Mouse (Mus musculus) embryonic facial prominence, embryonic 15.5 days (tissue): Measurements from ENCODE around the gene Msrb1. TPM values are rescaled to one million over a fixed set of nuclear protein-coding genes. Genes with fewer than 3 reads are reported as not detected.
A peak's percentile ranks its signal among the peaks of the same experiment; 100 is the strongest.
"Not testable (repeated sequence)": the region's sequence is repeated elsewhere in the genome, so short reads cannot be mapped to it uniquely, and the experiment has no call there.

Experiments used
- ATAC-seq: fragments of 200-750 bp; cut with Nextera tagmentation; 2 replicates; pipeline ENCODE4 v1.8.0; 2017; ENCODE audit warnings: low read depth, moderate TSS enrichment; ENCODE audit not compliant: insufficient number of reproducible peaks, low FRiP score, low TSS enrichment
- H3K27ac ChIP-seq: fragments of 300-500 bp; sonication (generic); replicated peaks from 2 replicates; pipeline ENCODE4 v1.5.1; 2015; ENCODE audit warnings: mild to moderate bottlenecking, inconsistent platforms
- H3K27me3 ChIP-seq: fragments of 300-500 bp; sonication (generic); 2 replicates; pipeline ENCODE4 v1.6.1; 2015; ENCODE audit warnings: inconsistent platforms
- H3K36me3 ChIP-seq: fragments of 300-500 bp; sonication (generic); 2 replicates; pipeline ENCODE4 v1.6.1; 2015; ENCODE audit warnings: mild to moderate bottlenecking, inconsistent platforms
- H3K4me1 ChIP-seq: fragments of 300-500 bp; sonication (generic); 2 replicates; pipeline ENCODE4 v1.6.1; 2015; ENCODE audit warnings: inconsistent platforms
- H3K4me2 ChIP-seq: fragments of 300-500 bp; sonication (generic); replicated peaks from 2 replicates; pipeline ENCODE4 v1.6.1; 2015; ENCODE audit warnings: mild to moderate bottlenecking, inconsistent platforms
- H3K4me3 ChIP-seq: fragments of 300-500 bp; sonication (generic); replicated peaks from 2 replicates; pipeline ENCODE4 v1.5.1; 2015; ENCODE audit warnings: mild to moderate bottlenecking, inconsistent platforms
- H3K9ac ChIP-seq: fragments of 300-500 bp; sonication (generic); 2 replicates; pipeline ENCODE4 v1.6.1; 2015; ENCODE audit warnings: inconsistent platforms
- H3K9me3 ChIP-seq: fragments of 300-500 bp; sonication (generic); replicated peaks from 2 replicates; pipeline ENCODE4 v1.6.1; 2016; ENCODE audit warnings: inconsistent platforms
- WGBS: fragments of 180-500 bp; shearing (Covaris S2); methylation state at CpG from one replicate; pipeline ENCODE4 v1.1.7; 2015; 5-methylcytosine and 5-hydroxymethylcytosine counted together
- polyA plus RNA-seq: library from polyadenylated mRNA; unstranded; fragments of >200 nt; fragmentation: Nextera tagmentation; extraction: Ambion mirVana; gene quantifications from 2 replicates; pipeline ENCODE4 v1.2.1, GENCODE M21; 2015

The Msrb1 gene
- polyA plus RNA-seq, 1 experiment from 2014 or later, result 26.6 TPM

GRCm38 (mm10) chr17:24701251-24701650 is 35.2 kb upstream of the Msrb1 start:
- H3K9ac ChIP-seq, result no peak overlapping the region
- peaks cover 56% of the 10 kb centered on the region for H3K36me3 ChIP-seq
- no peak for ATAC-seq
- WGBS, result 85% methylated on average over 9 of the region's 9 CpGs
- no peak overlapping the region for H3K4me3 ChIP-seq
- no peaks in the 10 kb centered on the region for H3K9me3 ChIP-seq
- H3K27ac ChIP-seq, result no peak overlapping the region
- H3K4me2 ChIP-seq, result no peak overlapping the region
- peaks cover 25% of the 10 kb centered on the region for H3K4me1 ChIP-seq
- no peaks in the 10 kb centered on the region for H3K27me3 ChIP-seq

DNA sequence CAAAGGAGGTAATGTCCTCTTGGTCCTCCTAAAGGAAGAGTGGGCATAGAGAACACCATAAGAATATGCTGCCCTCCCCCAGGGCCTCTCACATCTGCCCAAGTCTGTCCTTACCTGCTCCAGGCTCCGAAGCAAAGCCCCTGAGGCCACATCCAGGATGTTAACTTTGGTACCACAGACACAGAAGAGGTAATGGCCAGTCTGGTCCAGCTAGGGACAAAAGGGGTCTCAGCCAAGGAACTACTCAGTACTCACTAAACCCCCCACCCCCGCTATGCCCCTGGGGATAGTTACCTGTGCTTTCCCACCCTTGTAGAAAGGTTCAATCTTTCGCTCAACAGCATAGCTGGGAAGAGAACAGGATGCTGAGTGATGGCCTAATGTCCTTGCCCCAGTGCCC is 30.6 kb upstream of the Msrb1 start:
- ATAC-seq, result no peak
- Histone ChIP-seq H3K9ac (no peak overlapping the region), H3K27ac (no peak overlapping the region), H3K9me3 (no peaks in the 10 kb centered on the region), H3K36me3 (peaks cover 41% of the 10 kb centered on the region), H3K4me2 (no peak overlapping the region), H3K4me3 (no peak overlapping the region), H3K4me1 (peaks cover 17% of the 10 kb centered on the region), H3K27me3 (no peaks in the 10 kb centered on the region)
- 91% methylated on average over 3 of the region's 3 CpGs for WGBS

DNA sequence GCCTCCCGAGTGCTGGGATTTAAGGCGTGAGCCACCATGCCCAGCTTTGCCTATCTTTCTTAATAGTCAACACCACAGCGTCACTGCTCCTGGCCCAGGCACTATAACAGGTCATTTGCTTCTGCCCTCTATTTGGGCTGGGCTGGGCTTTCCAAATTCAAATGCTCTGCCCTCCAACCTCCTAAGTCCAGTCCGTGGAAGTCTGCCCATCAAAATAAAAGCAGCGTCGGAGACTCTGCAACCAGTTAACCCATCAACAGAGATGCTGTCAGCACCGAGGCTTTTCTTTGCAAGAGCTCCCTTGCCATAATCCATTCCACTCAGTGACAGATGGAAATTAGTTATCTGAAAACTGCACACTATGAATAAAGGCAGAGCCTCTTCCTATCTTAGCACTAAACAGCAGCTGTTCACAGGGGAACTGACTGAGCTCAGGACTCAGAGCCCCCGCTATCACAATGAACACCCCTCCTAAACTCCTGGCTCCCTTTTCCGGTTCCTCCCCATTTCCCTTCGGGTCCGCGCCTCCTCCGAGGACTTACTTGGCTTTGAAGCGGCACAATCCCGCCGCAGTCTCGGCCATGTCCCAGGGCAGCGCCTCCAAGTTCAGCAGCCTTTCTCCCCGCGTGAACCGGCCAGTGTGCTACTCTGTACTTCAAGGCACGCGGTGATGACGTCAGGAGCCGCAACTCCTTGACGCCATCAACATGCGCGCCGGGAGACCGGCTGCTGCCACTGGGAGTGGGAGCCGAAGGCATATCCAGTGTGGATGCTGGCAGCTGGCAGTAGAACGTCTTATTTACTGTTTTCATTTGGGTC is 29.3 kb upstream of the Msrb1 start, which contains the start of gene Tbl3:
Gene Tbl3, minus strand, starts transcription at position 679 of the 819 bp plus-strand sequence.
- ATAC-seq, result peak; percentile 80
- WGBS, result 4% methylated on average over 32 of the region's 32 CpGs

DNA sequence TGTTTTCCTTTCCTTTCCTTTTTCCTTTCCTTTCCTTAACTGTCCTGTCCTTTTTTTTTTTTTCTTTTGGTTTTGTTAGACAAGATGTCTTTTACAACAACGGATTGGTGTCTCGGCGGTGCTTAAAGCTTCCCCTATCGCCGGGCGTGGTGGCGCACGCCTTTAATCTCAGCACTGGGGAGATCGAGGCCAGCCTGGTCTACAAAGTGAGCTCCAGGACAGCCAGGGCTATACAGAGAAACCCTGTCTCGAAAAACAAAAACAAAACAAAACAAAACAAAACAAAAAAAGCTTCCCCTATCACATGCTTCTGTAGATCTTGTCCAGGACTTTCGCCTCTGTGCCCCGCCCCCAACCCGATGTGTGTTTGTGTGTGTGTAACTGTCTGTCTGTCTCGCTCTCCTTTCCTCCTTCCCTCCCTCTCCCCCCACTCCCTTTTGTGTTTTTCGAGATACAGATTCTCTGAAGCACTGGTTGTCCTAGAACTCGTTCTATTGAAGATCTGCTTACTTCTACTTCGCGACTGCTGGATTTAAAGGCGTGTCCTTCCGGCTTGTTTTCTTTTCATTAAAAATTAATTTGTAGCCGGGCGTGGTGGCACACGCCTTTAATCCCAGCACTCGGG is 28.5 kb upstream of the Msrb1 start:
- Histone ChIP-seq H3K27me3 (no peaks in the 10 kb centered on the region), H3K4me3 (peak overlapping the region; percentile 87), H3K9ac (peak overlapping the region; percentile 79; the same call in 1 of the 2 replicates), H3K4me2 (peak overlapping the region; percentile 72), H3K9me3 (no peaks in the 10 kb centered on the region), H3K36me3 (peaks cover 22% of the 10 kb centered on the region), H3K27ac (peak overlapping the region; percentile 84), H3K4me1 (peaks cover 17% of the 10 kb centered on the region)
- ATAC-seq, result no peak
- 3% methylated on average over 24 of the region's 24 CpGs for WGBS

More for the DNA sequence above, 29.3 kb upstream of the Msrb1 start, which contains the start of gene Tbl3:
- H3K9me3 ChIP-seq, result no peaks in the 10 kb centered on the region
- peak within 1 kb of the TSS; percentile 84 for H3K27ac ChIP-seq
- H3K9ac ChIP-seq, result peak within 1 kb of the TSS; percentile 79
- H3K36me3 ChIP-seq, result peaks cover 28% of the 10 kb centered on the region
- peaks cover 17% of the 10 kb centered on the region for H3K4me1 ChIP-seq
- H3K4me2 ChIP-seq, result peak within 1 kb of the TSS; percentile 72
- H3K27me3 ChIP-seq, result no peaks in the 10 kb centered on the region
- peak within 1 kb of the TSS; percentile 87 for H3K4me3 ChIP-seq

GRCm38 (mm10) chr17:24708646-24709045 is 27.8 kb upstream of the Msrb1 start:
- Histone ChIP-seq H3K36me3 (peaks cover 19% of the 10 kb centered on the region), H3K9ac (no peak overlapping the region), H3K27me3 (no peaks in the 10 kb centered on the region), H3K27ac (no peak overlapping the region), H3K4me1 (peaks cover 17% of the 10 kb centered on the region), H3K4me3 (peak overlapping the region; percentile 87), H3K9me3 (no peaks in the 10 kb centered on the region), H3K4me2 (peak overlapping the region; percentile 72)
- no peak for ATAC-seq
- WGBS, result 39% methylated on average over 2 of the region's 2 CpGs

DNA sequence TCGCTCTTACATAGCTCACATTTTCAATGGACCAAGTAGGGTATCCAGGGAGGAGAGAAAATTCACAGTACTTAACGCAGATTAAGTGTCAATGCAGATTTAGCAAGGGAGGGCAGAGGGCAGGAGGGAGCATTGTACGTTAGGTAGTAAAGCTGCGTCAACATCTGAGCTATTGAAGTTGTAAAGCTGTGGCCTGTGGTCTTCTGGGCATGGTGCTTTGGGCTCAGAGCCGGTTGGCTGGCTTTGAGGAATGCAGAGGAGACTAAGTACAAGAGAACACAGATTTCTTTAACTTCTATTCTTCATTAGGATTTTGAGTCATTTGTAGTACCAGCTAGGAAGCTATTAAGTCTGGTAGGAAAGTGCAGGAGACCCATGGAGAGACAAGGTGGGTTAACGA is 20.9 kb upstream of the Msrb1 start:
- Histone ChIP-seq H3K4me2 (no peak overlapping the region), H3K27ac (no peak overlapping the region), H3K36me3 (peaks cover 21% of the 10 kb centered on the region), H3K9ac (no peak overlapping the region), H3K27me3 (no peaks in the 10 kb centered on the region), H3K9me3 (no peaks in the 10 kb centered on the region), H3K4me3 (no peak overlapping the region), H3K4me1 (peaks cover 7% of the 10 kb centered on the region)
- 72% methylated on average over 6 of the region's 6 CpGs for WGBS
- no peak for ATAC-seq

DNA sequence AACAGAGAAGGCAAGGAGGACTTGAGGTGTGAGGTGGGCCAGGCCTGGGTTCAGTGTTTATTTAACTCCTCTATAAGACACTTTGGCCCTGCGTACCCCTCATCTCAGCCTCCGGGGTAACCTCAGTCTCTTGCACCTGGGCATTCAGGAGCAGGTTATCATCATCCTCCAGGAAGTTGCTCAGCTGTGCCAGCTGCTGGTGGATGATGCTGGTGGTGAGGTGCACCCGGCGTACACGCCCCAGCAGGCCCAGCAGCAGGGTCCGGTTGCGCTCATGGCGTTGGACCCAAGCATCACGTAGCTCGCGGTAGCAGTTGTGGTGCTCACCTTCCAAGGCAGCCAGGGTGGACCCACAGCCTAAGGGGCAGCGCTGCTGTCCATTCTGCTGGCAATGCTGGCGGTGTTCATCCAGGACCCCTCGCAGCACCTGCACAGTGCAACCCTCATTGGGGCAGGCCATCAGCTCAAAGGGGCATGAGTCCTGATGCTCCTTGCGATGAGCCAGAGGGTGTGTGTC is 20.2 kb upstream of the Msrb1 start:
- Histone ChIP-seq H3K4me3 (no peak overlapping the region), H3K36me3 (peaks cover 21% of the 10 kb centered on the region), H3K27me3 (no peaks in the 10 kb centered on the region), H3K4me2 (no peak overlapping the region), H3K9me3 (no peaks in the 10 kb centered on the region), H3K4me1 (peaks cover 8% of the 10 kb centered on the region), H3K9ac (no peak overlapping the region), H3K27ac (no peak overlapping the region)
- WGBS, result 93% methylated on average over 15 of the region's 15 CpGs
- ATAC-seq, result no peak

- Histone ChIP-seq H3K36me3 (peaks cover 35% of the 10 kb centered on the region), H3K4me1 (peaks cover 23% of the 10 kb centered on the region), H3K4me3 (peak within 1 kb of the TSS; percentile 93), H3K27ac (no peak within 1 kb of the TSS), H3K27me3 (no peaks in the 10 kb centered on the region), H3K4me2 (peak within 1 kb of the TSS; percentile 56), H3K9ac (peak within 1 kb of the TSS; percentile 95; the same call in 1 of the 2 replicates), H3K9me3 (no peaks in the 10 kb centered on the region)
- ATAC-seq, result no peak
- 81% methylated on average over 4 of the region's 4 CpGs for WGBS
These were observed 18.5 kb upstream of the Msrb1 start, which contains the start of the genes Rnf151 and Rps2 for GRCm38 (mm10) chr17:24717943-24718342. Gene Rnf151 (minus strand): TSS chr17:24718063. Gene Rps2 (plus strand): TSS chr17:24718116.

DNA sequence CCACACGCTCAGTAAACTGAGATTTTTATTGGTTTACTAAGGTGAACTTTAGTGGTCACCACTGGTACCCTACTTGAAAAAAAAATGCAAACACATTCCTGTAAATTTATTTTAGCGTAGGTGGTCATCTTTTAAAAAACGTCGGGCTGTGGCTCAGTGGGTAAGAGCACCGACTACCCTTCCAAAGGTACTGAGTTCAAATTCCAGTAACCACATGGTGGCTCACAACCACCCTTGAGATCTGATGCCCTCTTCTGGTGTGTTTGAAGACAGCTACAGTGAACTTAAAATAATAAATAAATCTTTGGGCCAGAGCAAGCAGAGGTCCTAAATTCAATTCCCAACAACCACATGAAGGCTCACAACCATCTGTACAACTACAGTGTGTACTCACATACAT is 17.5 kb upstream of the Msrb1 start:
- Histone ChIP-seq H3K4me3 (peak overlapping the region; percentile 93), H3K9ac (peak overlapping the region; percentile 95), H3K4me2 (peak overlapping the region; percentile 56), H3K4me1 (peaks cover 32% of the 10 kb centered on the region), H3K36me3 (peaks cover 35% of the 10 kb centered on the region)
- WGBS, result 58% methylated on average over 5 of the region's 5 CpGs
- not testable (repeated sequence) for H3K27me3 ChIP-seq, ATAC-seq, H3K9me3 ChIP-seq, H3K27ac ChIP-seq

DNA sequence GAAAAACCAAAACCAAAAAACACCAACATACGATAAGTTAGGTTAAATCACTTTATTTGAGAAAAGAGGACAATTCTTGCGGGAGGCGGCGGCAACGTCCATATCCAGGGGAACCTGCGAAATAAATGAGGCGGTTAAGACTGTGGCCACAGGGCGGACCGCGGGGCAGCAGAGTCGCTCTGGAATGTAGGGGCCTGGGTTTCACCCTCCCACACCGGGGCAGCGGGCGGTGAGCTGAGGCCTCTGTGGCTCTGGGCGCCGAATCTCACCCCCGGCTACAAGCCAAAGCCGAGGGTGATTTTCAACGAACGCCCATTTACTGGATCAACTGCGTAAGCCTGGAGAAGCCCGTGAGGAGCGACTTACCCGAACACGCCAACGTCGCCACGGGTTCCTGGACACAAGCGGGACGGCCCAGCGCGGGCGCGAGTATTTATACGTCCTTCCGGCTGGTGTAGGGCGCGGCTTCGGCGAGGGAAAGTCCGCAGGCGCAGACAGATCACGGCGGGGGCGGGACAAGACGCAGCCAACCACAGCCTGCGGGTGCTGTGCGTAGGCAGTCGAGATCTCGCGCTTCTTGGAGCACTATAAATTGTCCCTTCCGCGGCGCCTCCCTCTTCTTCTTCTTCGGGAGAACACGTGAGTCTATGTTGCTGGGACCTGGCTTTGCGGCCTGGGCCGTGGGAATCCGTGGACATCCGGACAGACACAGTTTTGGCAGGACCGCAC is 16.8 kb upstream of the Msrb1 start:
- peak overlapping the region; percentile 93 for H3K4me3 ChIP-seq
- H3K27me3 ChIP-seq, result no peaks in the 10 kb centered on the region
- H3K27ac ChIP-seq, result peak overlapping the region; percentile 89
- peaks cover 35% of the 10 kb centered on the region for H3K36me3 ChIP-seq
- under 1% methylated on average over 61 of the region's 61 CpGs for whole genome bisulfite sequencing
- peak overlapping the region; percentile 68 for H3K4me2 ChIP-seq
- H3K9ac ChIP-seq, result peak overlapping the region; percentile 95
- ATAC-seq, result peak; percentile 99
- H3K4me1 ChIP-seq, result peaks cover 32% of the 10 kb centered on the region
- H3K9me3 ChIP-seq, result no peaks in the 10 kb centered on the region

DNA sequence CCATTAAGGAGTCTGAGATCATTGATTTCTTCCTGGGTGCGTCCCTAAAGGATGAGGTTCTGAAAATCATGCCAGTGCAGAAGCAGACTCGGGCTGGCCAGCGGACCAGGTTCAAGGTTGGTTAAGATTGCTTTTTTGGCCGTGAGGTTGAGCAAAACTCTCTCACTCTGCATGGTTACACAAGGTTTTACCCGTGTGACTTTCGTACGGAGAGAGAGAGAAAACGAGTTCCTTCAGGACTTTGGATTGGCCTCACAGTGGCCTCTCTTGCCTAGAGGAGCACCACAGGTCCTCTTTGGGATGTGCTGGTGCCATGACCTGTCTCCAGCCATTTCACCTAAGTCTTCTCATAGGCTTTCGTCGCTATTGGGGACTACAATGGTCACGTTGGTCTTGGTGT is 15.8 kb upstream of the Msrb1 start:
- H3K4me2 ChIP-seq, result peak overlapping the region; percentile 68
- peak overlapping the region; percentile 93 for H3K4me3 ChIP-seq
- H3K27me3 ChIP-seq, ATAC-seq, H3K9me3 ChIP-seq: not testable (repeated sequence)
- peak overlapping the region; percentile 78 for H3K9ac ChIP-seq
- peak overlapping the region; percentile 89; the same call in 1 of the 2 replicates for H3K27ac ChIP-seq
- peaks cover 29% of the 10 kb centered on the region for H3K36me3 ChIP-seq
- 0% methylated on average over 11 of the region's 11 CpGs for WGBS
- peaks cover 32% of the 10 kb centered on the region for H3K4me1 ChIP-seq
